Mouse (Mus musculus) lung, postnatal 0 days (tissue): Measurements from ENCODE around the gene Nox4.

Experiments
- CTCF ChIP-seq: IDR thresholded peaks from 2 replicates; pipeline ENCODE4 v1.5.1; 2016; ENCODE audit warnings: antibody characterized with exemption, mild to moderate bottlenecking
- EP300 ChIP-seq: IDR thresholded peaks from 2 replicates; pipeline ENCODE4 v1.6.1; 2016; ENCODE audit warnings: antibody characterized with exemption, mild to moderate bottlenecking, control low read depth

- no peak for TF ChIP-seq CTCF
- TF ChIP-seq EP300 = no peak
These were observed 125.4 kb downstream of the Nox4 start for GRCm38 (mm10) chr7:87371316-87371715.
